Mouse (Mus musculus) CH12.LX (cell line): ENCODE results near the gene Lrp2bp. TPM values are rescaled to one million over a fixed set of nuclear protein-coding genes. Genes with fewer than 3 reads are reported as not detected.

Source experiments
- DNase-seq: peaks from one replicate; pipeline ENCODE4 v3.0.0-alpha.2; 2013; ENCODE audit errors: extremely low read depth
- H3K27ac ChIP-seq: 2 replicates; pipeline ENCODE4 v1.5.1; 2012; ENCODE audit warnings: low read depth, mild to moderate bottlenecking, control low read depth, moderate library complexity; ENCODE audit not compliant: insufficient read depth
- H3K27me3 ChIP-seq: replicated peaks from 2 replicates; pipeline ENCODE3; 2012; ENCODE audit warnings: inconsistent platforms
- H3K36me3 ChIP-seq, 2 experiments: replicated peaks in 1 of 2; 2 replicates each; pipeline versions ENCODE3 to v1.6.1; 2012; ENCODE audit warnings: inconsistent platforms in 1 of 2, low read length in 1 of 2, mild to moderate bottlenecking in 1 of 2, mixed read lengths in 1 of 2, moderate library complexity in 1 of 2; ENCODE audit not compliant: control insufficient read depth in 1 of 2, insufficient read depth in 1 of 2
- H3K4me1 ChIP-seq, 2 experiments: 2 replicates each; pipeline ENCODE4 v1.6.1; 2012; ENCODE audit warnings: inconsistent platforms in 1 of 2, moderate library complexity in 1 of 2; ENCODE audit not compliant: insufficient read depth in 2 of 2, control insufficient read depth in 1 of 2
- H3K4me2 ChIP-seq: 2 replicates; pipeline ENCODE4 v1.6.1; 2012; ENCODE audit warnings: low read depth, mild to moderate bottlenecking, control low read depth; ENCODE audit not compliant: poor library complexity, insufficient read depth, severe bottlenecking
- H3K4me3 ChIP-seq, 3 experiments: fragments of 150-350 bp in 1 of 3; sonication (generic) in 1 of 3; replicated peaks in 1 of 3; 2 replicates each; pipeline versions ENCODE3 to v1.5.1; 2011 to 2012; ENCODE audit warnings: low read depth in 2 of 3, low read length in 2 of 3, mild to moderate bottlenecking in 2 of 3, moderate library complexity in 2 of 3, control low read depth in 1 of 3, improper control_type of control experiment in 1 of 3, inconsistent platforms in 1 of 3, mixed read lengths in 1 of 3; ENCODE audit not compliant: poor library complexity in 1 of 3
- H3K79me2 ChIP-seq: replicated peaks from 2 replicates; pipeline ENCODE4 v1.6.1; 2012; ENCODE audit warnings: mild to moderate bottlenecking, moderate library complexity; ENCODE audit not compliant: control insufficient read depth, poor library complexity, insufficient read depth, severe bottlenecking; ENCODE audit errors: extremely low read depth
- H3K9ac ChIP-seq: 2 replicates; pipeline ENCODE4 v1.6.1; 2012; ENCODE audit warnings: low read depth, mild to moderate bottlenecking, control low read depth, moderate library complexity; ENCODE audit not compliant: insufficient read depth
- H3K9me3 ChIP-seq: replicated peaks from 2 replicates; pipeline ENCODE3; 2012; ENCODE audit warnings: low read length, inconsistent platforms, mixed read lengths
- CTCF ChIP-seq, 2 experiments: IDR thresholded peaks in 1 of 2; conservative IDR thresholded peaks in 1 of 2; 2 replicates each; pipeline ENCODE4 v1.5.1; 2011 to 2012; ENCODE audit warnings: low read depth in 2 of 2, low read length in 2 of 2, improper control_type of control experiment in 1 of 2, inconsistent platforms in 1 of 2, mild to moderate bottlenecking in 1 of 2, moderate library complexity in 1 of 2
- E2F4 ChIP-seq: IDR thresholded peaks from 2 replicates; pipeline ENCODE4 v1.6.1; 2011; ENCODE audit warnings: low read depth, low read length, improper control_type of control experiment; ENCODE audit not compliant: insufficient replicate concordance
- ELF1 ChIP-seq: IDR thresholded peaks from 2 replicates; pipeline ENCODE4 v1.6.1; 2014; ENCODE audit warnings: low read depth, mild to moderate bottlenecking, inconsistent platforms, low read length, improper control_type of control experiment
- ETS1 ChIP-seq: conservative IDR thresholded peaks from 2 replicates; pipeline ENCODE4 v1.6.1; 2012; ENCODE audit warnings: low read depth, mild to moderate bottlenecking, inconsistent platforms, low read length, improper control_type of control experiment, moderate library complexity
- GABPA ChIP-seq: IDR thresholded peaks from 2 replicates; pipeline ENCODE4 v1.6.1; 2012; ENCODE audit warnings: low read depth, low read length, improper control_type of control experiment, inconsistent platforms; ENCODE audit not compliant: insufficient replicate concordance
- JUND ChIP-seq: conservative IDR thresholded peaks from 2 replicates; pipeline ENCODE4 v1.6.1; 2011; ENCODE audit warnings: low read depth, low read length, improper control_type of control experiment
- MYC ChIP-seq: IDR thresholded peaks from 2 replicates; pipeline ENCODE4 v1.6.1; 2011; ENCODE audit warnings: low read depth, mild to moderate bottlenecking, improper control_type of control experiment, low read length
- RAD21 ChIP-seq: IDR thresholded peaks from 2 replicates; pipeline ENCODE4 v1.6.1; 2011; ENCODE audit warnings: low read depth, mild to moderate bottlenecking, low read length, improper control_type of control experiment, moderate library complexity
- TBP ChIP-seq: conservative IDR thresholded peaks from 2 replicates; pipeline ENCODE4 v1.6.1; 2011; ENCODE audit warnings: low read depth, low read length, improper control_type of control experiment
- TCF12 ChIP-seq: IDR thresholded peaks from 2 replicates; pipeline ENCODE4 v1.6.1; 2014; ENCODE audit warnings: low read depth, mild to moderate bottlenecking, inconsistent platforms, low read length, improper control_type of control experiment
- ZC3H11A ChIP-seq: IDR thresholded peaks from 2 replicates; pipeline ENCODE4 v1.6.1; 2012; ENCODE audit warnings: low read depth, mild to moderate bottlenecking, inconsistent platforms, low read length, improper control_type of control experiment
- ZKSCAN1 ChIP-seq: IDR thresholded peaks from 2 replicates; pipeline ENCODE4 v1.6.1; 2012; ENCODE audit warnings: low read depth, inconsistent platforms, low read length, improper control_type of control experiment, borderline replicate concordance
- ZMIZ1 ChIP-seq: IDR thresholded peaks from 2 replicates; pipeline ENCODE4 v1.6.1; 2012; ENCODE audit warnings: low read depth, mild to moderate bottlenecking, inconsistent platforms, low read length, improper control_type of control experiment
- dilution Hi-C: fragments of 300-500 bp; cut with MboI; formaldehyde crosslinking; loops from 2 replicates; pipeline ENCODE4 v1.14.3; 2020; ENCODE audit warnings: low sequenced_read_pairs; ENCODE audit not compliant: extremely low pct_unique_long_range_greater_than_20kb, extremely low pct_ligation_motif_present
- in situ Hi-C: fragments of 300-500 bp; cut with MboI; formaldehyde crosslinking; loops from 3 replicates; pipeline ENCODE4 v1.14.3; 2019; ENCODE audit warnings: low sequenced_read_pairs, low pct_ligation_motif_present, low pct_unique_long_range_greater_than_20kb, mixed read lengths
- polyA plus RNA-seq: library from polyadenylated mRNA; unstranded; fragments of >175 nt; gene quantifications from 2 replicates; pipeline ENCODE4 v1.2.1, GENCODE M21; 2012; ENCODE audit warnings: low read depth; ENCODE audit not compliant: insufficient read length
- total RNA-seq, 2 experiments: library from RNA; depleted of rRNA; stranded (reverse); fragments of 300-350 nt in 1 of 2; fragments of >200 nt in 1 of 2; gene quantifications; 2 replicates each; pipeline ENCODE4 v1.2.3; 2012 to 2014

Lrp2bp gene
- total and polyA plus RNA-seq, 3 experiments: 0.43 TPM; not detected in 2

- in situ Hi-C loops: no loop called here
- no peak overlapping the region for H3K27ac ChIP-seq
- dilution Hi-C loops: no loop called here
These were observed 28.2 kb upstream of the Lrp2bp start for GRCm38 (mm10) chr8:45970894-45971293.

GRCm38 (mm10) chr8:45973988-45974505, 25.1 kb upstream of the Lrp2bp start:
- Histone ChIP-seq H3K27me3 (no peaks in the 10 kb centered on the region), H3K4me3 (no peak overlapping the region), H3K27ac (no peak overlapping the region), H3K4me1 (peaks cover 0 to 9% of the 10 kb centered on the region in 2 experiments; a peak in 2 of 4 replicates)
- dilution Hi-C loops: no loop called here
- in situ Hi-C loops: no loop called here
- no peak for DNase-seq
- TF ChIP-seq ZMIZ1: no peak
- TF ChIP-seq TCF12: no peak
- TF ChIP-seq, all 38 proteins: peak for 0
- peaks cover 4% of the 10 kb centered on the region for H3K79me2 ChIP-seq
- peaks cover 18% of the 10 kb centered on the region for H3K9me3 ChIP-seq
- peaks cover 5 to 26% of the 10 kb centered on the region in 2 experiments for H3K36me3 ChIP-seq
- no peak overlapping the region for H3K4me2 ChIP-seq
- H3K9ac ChIP-seq: no peak overlapping the region

More at GRCm38 (mm10) chr8:45970894-45971293, 28.2 kb upstream of the Lrp2bp start:
- Histone ChIP-seq H3K9ac (no peak overlapping the region), H3K4me2 (no peak overlapping the region), H3K4me1 (peaks cover 0 to 11% of the 10 kb centered on the region in 2 experiments; a peak in 2 of 4 replicates), H3K36me3 (peaks cover 0 to 14% of the 10 kb centered on the region in 2 experiments), H3K4me3 (no peak overlapping the region), H3K9me3 (peaks cover 12% of the 10 kb centered on the region), H3K79me2 (peaks cover 1% of the 10 kb centered on the region), H3K27me3 (no peaks in the 10 kb centered on the region)
- DNase-seq: peak; percentile 32
- no peak for TF ChIP-seq GABPA
- TF ChIP-seq ZKSCAN1: no peak
- no peak for TF ChIP-seq MYC
- no peak for TF ChIP-seq ELF1
- no peak for TF ChIP-seq TBP
- TF ChIP-seq ZC3H11A: no peak
- TF ChIP-seq E2F4: no peak
- no peak for TF ChIP-seq ETS1
- peak; percentile 3 for TF ChIP-seq RAD21
- TF ChIP-seq JUND: no peak
- peak in 1 of 2 experiments; percentile 26; a peak in 2 of 4 replicates for TF ChIP-seq CTCF (conservative IDR thresholded peaks at IDR 0.05 in 1 of 2, IDR thresholded peaks at IDR 0.05 in 1 of 2; ENCODE audit: low read depth in 2 of 2, low read length in 2 of 2)
